Mouse (Mus musculus) embryo, embryonic 11 days (tissue): Measurements from ENCODE around the gene Minpp1.
"Not testable (repeated sequence)": the region's sequence is repeated elsewhere in the genome, so short reads cannot be mapped to it uniquely, and the experiment has no call there.

Experiments used
- DNase-seq: peaks from one replicate; pipeline ENCODE4 v3.0.0-alpha.2; 2015

The Minpp1 gene

DNA sequence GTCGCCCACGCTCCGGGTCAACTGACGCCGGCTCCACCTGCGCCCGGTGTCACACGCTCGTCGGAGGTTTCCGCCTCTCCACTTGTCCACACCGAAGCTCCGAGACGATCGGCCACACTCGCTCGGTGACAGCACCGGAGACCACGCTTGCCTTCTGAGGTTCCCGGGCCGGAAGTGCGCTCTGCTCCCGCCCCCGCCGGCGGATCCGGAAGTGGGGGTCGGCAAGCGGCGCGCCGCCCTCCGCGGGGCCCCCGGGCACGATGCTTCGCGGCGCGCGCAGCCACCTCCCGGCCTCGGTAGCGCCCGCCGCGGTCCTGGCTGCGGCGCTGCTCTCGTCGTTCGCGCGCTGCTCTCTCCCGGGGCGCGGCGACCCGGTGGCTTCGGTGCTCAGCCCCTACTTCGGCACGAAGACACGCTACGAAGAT, at the start of gene Minpp1:
Gene Minpp1 (plus strand): TSS at position 89 of the 425 bp plus-strand sequence.
- peak; percentile 93 for DNase-seq

DNA sequence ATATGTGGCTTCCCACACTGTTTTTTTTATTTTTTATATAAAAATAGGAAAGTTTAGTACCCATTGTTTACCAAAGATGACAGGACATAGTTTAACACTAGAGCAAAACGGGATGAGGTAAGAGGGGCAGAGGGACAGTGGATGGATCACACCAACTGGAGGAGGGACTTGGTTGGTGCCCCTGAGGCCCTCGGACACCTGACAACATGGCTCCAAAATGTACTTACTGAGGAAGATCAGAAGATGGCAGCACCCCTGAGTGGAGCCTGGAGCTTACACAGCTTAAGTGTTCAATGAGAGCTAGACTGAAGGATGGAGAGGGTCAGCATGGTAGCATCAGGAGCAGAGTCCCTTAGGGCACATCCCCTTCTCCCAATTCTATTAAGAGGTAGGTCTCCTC, 46.2 kb upstream of the Minpp1 start:
- DNase-seq: no peak

DNA sequence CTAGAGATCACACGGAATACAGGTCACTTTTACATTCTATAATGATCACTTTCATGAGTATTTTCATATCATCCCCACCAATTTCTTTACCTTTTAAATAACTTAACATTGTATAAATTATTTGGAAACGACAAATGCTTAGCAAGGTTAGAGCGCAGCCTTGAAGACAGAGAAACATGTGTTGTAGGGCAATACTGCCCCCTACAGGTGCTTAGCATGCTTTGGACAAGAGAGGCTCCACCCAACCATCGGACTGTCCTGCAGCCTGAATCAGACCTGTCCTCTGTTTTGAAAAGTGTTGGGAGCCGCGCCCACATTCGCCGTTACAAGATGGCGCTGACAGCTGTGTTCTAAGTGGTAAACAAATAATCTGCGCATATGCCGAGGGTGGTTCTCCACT, 44.0 kb upstream of the Minpp1 start:
- no peak for DNase-seq

DNA sequence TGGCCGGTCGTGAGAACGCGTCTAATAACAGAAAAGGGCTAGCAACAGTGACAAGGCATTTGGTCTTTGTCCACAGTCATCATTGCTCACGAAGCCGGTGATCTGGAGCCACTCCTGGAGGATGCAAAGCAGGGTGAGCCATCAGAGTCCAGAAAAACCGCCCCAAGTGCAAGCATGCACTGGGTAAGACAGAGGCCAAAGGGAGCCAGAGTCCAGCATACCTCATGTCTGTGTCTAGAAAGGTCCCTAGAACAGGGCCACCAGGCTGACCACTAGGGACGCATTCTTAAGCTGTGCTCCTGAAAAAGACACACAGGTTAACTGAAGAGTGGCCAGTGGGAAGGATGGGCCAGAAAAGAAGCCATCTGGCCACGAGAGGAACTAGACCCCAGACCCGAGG, 36.6 kb upstream of the Minpp1 start:
- no peak for DNase-seq

DNA sequence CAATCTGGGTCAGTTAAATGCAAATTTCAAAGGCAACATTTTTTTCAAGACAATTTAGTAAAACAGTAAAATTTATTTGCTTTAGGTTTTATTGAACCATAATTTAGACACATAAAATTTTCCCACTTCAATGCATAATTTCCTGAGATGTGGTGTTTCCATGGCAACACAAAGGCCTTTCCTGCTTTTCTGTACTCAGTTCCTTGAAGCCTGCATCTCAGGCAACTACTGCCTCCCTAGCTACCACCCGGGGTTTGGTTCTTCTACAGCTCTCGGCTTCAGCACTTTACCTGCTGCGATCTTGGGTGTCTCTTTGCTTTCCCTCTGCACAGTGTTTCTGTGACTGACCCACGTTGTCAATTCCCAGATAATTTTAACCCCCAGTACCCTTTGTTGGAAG, 33.3 kb upstream of the Minpp1 start:
- DNase-seq: no peak

DNA sequence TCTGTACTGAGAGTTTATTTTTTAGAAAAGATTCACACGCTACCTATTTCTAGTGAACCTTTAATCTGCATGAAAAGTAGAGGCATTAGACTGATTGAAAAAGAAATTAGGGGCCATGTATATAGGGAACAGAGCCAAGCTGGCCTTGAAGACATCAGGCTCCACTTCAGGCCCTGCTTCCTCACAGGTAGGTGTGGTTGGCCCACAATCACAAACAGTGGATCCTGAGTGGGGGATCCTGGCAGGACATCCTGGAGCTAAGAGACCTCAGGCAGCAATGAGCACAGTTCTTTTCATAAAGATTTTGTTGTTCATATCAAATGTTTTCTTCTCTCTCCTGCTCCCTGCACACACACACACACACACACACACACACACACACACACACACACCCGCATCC, 28.8 kb upstream of the Minpp1 start:
- DNase-seq: no peak

DNA sequence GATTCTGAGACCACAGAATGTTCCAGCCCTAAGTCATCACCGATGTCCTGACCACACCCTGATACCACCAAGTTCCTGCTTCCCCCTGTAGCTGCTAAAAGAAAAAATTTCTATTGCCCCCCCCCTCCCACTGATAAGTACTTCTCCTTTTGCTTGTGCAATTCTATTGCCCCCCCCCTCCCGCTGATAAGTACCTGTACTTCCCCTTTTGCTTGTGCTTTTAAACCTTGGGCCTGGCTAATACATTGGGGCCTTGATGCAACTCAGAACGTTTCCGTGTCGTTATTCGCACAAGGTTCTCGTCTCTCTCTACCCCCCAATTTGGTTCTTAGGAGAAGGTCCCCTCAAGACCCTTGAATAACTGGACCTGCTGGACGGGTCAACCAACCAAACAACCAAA, 27.9 kb upstream of the Minpp1 start:
- DNase-seq: not testable (repeated sequence)

DNA sequence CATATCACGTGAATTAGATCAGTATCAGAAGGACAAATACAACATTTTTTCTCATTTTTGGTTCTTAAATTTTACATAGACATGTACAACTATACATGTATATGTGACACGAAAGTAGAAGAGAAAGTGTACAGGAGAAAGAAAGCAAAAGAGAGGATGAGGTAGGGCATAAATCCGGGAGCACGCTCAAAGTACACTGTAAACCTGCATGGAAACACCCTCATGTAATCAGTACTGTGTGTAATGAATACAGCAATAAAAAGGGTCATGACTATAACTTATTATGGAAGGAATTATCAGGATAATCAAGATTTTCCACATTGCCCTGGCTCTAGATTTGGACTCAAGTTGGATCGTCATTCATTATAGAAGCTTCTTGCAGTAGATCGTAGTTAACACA, 22.5 kb upstream of the Minpp1 start:
- DNase-seq: no peak

DNA sequence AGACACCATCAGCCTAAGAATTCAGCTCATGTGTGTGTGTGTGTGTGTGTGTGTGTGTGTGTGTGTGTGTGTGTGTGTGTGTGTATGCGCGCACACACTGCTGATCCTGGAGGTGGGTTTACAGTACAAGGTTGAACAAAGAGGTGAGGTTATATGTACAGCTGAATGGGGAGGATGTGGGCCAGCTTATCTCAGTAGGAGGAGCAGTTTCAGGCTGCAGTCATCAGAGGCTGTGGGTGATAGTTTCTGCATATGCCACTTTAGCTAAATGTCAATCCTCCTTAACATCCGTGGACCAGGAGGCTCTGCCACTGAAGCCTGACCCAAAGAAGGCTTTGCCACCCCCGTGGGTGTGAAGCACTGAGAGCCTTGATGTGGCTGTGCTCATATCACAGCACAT, 20.3 kb upstream of the Minpp1 start:
- DNase-seq: no peak

DNA sequence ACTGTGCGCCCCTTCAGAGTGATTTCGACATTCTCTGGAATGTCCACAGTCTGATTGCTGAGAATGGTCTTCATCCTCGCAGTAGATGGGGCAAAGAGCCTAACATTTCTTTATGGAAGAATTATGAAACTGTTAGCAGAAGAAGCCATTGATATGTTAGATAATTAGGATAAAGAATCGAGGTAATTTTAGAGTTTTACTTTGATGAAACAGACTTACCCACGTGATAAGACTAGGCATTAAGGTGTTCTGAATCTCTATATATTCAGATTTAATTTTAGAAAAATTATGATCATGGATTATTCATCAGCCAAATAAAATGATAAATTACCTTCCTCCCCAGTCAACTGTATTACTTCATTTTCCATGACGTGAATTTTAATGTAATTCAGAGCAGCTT, 19.1 kb upstream of the Minpp1 start, which contains the start of gene Rpl9-ps6:
Gene Rpl9-ps6 (minus strand): TSS at position 101 of the 400 bp plus-strand sequence.
- DNase-seq: no peak

DNA sequence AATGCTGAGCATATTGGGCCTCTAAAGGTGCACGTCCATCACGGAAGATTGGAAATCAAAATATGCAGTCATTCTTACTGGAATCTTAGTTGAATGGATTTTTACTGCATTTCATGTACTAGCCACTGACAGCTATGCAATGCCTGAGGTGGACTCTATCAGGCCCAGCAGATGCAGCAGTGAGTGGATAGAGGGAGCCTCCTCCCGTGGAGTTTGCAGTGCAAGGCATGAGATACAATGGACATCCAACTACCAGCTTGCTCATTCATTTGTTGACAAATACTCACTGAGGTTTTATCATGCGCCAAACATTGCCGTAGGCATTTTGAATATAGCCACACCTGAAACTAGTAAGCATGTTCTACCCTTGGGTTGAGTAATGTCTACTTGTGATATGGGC, 18.2 kb upstream of the Minpp1 start:
- DNase-seq: no peak

DNA sequence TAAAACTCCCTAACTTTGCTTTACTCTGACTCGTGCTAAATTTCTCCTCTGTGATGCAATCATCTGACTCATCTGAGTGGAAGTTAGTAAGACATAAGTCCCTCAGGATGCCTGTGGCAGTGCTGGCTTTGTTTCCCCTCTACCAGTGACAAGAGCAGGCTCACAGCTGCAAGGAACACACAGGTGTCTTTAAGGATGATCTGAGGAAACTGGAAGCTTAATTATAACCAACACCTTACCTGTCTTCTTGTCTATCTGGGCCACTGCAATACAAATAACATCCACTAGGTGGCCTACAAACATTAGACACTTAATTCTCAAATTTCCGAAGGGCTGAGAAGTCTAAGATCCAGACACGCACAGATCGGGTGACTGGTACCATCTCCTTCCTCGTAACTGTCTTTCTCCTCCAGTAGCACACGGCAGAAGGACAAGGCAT, 15.5 kb upstream of the Minpp1 start:
- DNase-seq: peak; percentile 74

DNA sequence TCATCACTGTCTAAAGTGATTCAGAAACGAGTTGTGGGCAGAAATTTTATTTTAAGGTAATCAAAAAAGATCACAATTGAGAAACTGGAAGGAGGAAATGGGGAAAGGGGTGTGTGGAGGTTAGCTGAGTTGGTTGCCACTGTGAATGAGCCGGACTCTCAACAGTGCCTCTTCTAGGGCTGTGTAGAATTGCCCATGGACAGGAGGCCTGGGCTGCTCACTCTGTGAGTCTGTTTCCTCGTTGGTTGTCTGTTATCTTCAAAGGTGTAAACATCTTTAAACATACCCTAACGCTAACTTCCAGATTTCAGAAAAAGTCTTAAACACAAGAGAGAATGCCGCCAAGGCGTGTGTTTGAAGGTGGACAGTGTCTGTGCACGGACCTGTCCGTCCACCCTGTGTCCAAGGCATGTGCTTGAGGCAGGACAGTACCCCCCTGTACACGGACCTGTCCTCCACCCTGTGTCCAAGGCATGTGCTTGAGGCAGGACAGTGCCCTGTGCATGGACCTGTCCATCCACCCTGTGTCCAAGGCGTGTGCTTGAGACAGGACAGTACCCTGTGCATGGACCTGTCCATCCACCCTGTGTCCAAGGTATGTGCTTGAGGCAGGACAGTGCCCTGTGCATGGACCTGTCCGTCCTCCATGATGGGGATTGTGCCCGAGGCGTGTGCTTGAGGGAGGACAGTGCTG, 14.9 kb upstream of the Minpp1 start:
- no peak for DNase-seq

DNA sequence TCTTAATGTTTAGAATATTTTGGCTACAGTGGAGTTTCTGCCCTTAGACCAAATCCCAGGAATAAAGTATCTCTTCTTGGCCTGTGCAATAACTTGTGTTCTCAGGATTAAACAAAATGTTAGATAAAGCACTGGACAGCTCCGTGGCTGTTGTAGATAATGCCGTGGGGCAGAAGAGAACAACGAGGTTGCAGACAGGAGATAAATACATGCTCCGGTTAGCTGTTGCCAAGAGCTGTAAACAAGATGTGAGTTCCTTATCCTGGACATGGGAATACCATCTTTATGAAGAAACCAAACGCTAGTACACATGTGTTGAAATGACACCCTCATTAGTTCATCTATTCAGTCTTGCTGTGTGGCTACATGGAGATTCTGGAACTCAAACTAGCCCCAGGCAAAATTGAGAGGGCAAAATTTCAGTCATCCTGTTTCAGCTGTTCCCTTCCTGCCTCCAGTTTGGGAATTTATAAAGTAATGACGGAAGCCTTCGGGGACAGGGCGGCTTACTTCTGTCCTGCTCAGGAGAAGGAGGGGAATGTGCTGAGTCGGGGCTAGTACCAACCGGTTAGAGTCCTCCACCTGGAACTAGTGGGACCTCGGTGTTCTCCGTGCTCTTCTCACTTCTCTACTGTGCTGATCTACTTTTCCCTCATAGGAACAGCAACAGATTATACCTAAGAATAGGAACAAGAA, 9.4 kb upstream of the Minpp1 start:
- DNase-seq: no peak

DNA sequence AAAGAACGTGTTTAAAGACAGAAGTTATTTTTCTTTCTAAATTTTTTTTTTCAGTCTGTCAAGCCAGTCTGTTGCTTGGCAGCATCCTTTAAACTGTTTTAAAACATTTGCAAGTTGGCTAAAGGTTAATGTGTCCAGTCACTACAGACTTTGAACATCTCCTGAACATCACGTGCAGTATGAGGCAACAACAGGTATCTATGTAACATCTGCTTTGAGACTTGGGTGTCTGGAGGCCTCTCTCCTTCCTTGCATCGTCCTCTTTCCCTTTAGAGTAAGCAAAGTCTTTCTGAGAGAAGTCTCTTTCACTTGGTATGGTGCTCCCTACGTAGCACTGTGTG, 8.9 kb upstream of the Minpp1 start:
- DNase-seq: no peak

DNA sequence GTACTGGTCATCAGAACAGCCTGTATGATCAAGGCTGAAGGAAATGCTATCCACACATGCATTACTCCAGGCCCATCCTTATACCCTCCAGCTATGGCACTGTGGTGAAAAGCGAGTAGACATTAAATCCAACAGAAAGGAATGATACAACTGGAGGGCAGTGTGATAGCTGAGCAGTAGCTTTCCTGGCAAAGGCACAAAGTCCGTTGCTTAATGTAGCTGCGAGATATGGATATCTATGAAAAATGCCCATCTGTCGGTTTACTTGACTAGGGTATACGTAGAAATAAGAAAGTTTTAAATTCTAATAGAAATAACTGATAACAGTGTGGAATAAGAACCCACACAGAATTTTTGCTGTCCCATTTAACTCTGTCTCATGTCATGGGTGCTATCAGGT, 5.3 kb upstream of the Minpp1 start:
- DNase-seq: no peak

DNA sequence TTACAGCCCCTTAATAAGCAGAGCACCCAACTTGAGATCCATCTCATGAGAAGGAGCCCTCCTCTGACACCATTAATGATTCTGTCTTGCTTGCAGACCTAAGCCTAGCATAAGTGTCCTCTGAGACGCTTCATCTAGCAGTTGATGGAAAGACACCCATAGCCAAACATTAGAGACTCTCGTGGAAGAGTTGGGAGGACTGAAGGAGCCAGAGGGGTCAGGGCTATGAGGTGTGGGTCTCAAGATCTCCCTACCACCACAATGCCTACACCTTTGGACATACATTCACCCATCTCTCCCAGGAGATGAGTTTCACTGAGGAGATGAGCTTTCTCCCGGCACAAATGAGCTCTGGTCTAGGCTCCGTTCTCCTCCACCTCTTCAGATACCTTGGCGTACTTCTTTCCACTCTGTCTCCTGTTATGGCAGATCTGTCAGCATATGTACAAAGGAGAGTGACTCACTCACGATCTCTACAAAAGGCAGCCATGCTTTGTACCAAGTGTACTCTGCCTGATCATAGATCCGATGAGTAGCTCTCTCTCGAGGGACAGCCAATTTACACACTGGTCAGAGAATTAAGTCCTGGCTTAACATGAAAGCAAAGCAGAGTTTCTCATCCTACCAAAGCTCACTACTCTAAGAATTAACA, 4.7 kb upstream of the Minpp1 start:
- no peak for DNase-seq

DNA sequence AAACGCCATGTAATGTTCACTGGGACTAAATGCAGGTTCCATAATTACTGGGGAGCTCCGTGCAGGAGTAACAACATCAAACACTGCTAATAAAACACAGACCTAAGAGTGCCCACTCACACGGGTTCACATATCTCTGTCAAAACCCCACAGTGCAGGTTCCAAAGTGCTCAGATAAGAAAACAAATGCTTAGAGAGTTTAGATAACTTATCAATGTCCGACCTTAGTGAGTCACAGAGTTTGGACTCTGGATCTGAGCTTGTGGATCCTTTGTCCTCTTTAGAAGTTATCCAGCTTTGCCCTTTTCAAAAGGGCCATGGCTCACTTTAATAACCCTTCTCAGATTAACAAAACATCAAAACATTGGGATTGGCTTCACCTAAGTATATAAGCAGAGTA, 4.1 kb upstream of the Minpp1 start:
- no peak for DNase-seq

DNA sequence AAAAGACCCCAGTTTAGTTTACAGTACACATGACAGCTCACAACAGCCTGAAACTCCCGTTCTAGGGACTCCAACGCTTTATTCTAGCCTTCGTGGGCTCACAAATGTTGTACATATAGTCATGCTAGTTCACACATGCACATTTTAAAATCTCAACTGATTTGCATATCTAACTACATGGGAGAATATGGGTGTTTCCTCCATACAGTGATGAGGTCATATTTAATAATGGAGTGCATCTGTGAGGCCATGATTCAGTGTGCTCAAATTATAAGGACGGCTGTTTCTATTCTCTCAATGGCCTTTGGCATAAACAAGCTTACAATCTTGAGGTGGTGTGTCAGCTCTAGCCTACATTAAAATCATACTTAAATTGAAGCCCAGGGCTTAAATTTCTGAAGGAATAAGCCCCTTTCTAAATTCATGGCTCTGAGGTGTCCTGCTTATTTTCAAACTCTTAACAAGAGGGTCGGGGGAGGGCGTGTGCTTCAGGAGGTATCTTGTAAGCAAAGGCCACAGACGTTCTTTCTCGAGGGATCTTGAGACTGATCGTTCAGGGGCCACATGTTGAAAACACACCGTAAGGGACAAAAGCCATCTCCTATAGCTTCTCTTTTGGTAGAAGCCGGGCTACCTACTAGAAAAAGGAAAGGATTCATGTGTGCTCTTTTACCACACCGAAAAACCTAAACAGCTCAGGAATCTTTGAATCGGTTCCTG, 468 bp upstream of the Minpp1 start:
- peak; percentile 50 for DNase-seq

DNA sequence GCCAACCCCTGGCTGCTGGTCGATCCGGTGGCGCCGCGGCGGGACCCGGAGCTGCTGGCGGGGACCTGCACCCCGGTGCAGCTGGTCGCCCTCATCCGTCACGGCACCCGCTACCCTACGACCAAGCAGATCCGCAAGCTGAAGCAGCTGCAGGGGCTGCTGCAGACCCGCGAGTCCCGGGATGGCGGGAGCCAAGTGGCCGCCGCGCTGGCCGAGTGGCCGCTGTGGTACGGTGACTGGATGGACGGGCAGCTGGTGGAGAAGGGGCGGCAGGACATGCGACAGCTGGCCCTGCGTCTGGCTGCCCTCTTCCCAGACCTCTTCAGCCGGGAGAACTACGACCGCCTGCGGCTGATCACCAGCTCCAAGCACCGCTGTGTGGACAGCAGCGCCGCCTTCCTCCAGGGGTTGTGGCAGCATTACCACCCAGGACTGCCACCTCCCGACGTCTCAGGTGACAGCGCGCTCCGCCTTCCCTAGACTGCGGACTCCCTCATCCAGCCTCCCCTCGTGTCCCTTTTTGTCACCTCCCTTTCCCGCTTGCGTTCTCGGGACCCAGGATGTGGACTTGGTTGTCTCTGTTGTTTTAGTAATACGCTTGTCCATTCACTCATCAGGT, 646 bp downstream of the Minpp1 start:
- DNase-seq: peak; percentile 72

DNA sequence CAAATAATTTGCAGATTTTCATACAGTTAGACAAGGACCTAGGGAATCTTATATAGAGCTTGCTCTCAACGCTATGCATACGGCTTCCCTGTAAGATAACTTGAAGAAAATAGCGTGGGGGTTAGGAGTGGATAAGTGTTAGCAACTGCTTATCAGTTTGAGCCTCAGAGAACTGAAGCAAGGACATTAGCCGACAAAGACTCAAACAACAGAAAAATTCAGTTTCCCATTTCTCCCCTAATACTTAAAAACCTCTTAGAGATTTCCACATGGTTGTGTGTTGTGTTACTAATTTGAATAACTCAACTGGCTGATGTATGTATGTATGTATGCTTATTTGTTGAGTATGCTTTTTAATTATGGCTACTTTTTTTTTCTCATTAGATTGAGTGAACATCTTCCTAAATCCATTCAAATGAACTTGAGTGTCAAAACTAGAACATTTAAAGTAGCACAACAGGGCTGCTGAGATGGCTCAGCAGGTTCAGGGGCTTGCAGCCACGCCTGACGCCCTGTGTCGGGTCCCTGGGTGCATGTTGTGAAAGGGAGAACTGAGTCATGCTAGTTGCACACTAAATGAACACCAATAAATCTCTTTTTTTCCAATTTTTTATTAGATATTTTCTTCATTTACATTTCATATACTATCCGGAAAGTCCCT, 2.2 kb downstream of the Minpp1 start:
- DNase-seq: no peak

DNA sequence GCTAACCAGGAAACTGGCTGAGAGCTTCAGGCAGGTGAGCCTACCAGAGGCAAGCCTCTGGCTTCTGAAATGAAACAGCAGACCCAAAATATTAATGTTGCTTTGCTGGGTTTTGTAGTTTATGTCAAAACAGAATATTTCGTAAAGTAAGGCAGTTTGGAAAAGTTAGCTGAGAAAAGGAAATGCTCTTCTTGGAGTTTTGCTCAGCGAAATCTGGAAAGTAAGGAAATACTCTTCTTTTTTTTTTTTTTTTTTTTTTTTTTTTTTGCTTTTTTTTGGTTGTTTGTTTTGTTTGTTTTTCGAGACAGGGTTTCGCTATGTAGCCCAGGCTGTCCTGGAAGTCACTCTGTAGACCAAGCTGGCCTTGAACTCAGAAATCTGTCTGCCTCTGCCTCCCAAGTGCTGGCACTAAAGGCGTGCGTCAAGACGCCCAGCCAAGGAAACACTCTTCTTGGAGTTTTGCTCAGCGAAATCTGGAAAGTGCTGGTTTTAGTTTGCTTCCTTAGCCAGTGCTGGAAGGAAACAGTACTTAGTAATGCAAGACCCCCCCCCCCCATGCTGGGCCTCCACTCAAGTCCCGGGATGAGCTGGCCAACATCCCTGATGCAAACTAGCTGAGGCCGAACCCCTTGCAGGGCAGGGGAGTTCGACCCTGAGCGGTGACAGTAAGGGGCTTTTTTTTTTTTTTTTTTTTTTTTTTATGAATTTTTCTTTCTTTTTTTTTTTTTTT, 3.8 kb downstream of the Minpp1 start:
- DNase-seq: no peak
